Mouse (Mus musculus): ENCODE data around the gene Apom.

- no peak for TF ChIP-seq POLR2A (IDR thresholded peaks at IDR 0.05; ENCODE audit: control insufficient read depth, extremely low read depth, insufficient read depth, low read length, poor library complexity)
- TF ChIP-seq CTCF (IDR thresholded peaks at IDR 0.05; ENCODE audit: borderline replicate concordance, control insufficient read depth, extremely low read depth, insufficient read depth, low read length, poor library complexity), result no peak
Measured at GRCm38 (mm10) chr17:35161421-35161820, 29.6 kb upstream of the Apom start.
